9 mouse cellular contexts compared by ENCODE assay signal in the genomic region with DNA sequence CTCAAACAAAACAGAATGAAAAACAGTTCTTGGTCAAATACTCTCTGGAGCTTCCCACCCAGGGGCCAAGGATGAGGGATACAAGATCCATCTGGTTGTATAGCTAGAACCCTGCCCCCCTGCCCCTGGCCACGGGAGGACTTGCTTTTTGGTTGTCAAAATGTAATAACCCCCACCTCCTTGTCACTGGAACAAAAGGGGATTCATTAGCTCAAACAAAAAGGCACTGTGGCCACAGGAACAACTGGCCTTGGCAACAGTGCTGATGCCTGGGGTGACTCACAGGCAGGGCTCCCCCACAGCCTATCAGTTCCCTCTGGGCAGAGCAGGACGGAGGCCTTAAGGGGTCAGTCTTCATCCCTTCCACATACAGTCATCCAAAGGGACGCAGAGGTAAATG. TPM values are rescaled to one million over a fixed set of nuclear protein-coding genes. Genes with fewer than 3 reads are reported as not detected.
DNase-seq lines count a peak whose midpoint lies in the region; ATAC-seq and TF ChIP-seq lines count a peak whose summit lies in the region.
"Had no signal": no experiment of that assay in that cellular context is flagged by ENCODE, and none has a peak within 500 bp of the region (broad histone marks: within the 10 kb centered on the region; RNA-seq: fewer than 3 reads in every experiment).

No protein-coding gene starts in this region.

- no peak for TF ChIP-seq CTCF in bone marrow macrophage, adult 2 months (IDR thresholded peaks at IDR 0.05; ENCODE audit: low read depth, low read length)
- no peak for TF ChIP-seq CTCF in olfactory bulb, adult 2 months (IDR thresholded peaks at IDR 0.05; ENCODE audit: insufficient read depth, low read depth, low read length)

- H3K27me3 ChIP-seq in hindbrain, embryonic 12.5 days = no peaks in the 10 kb centered on the region
- no peaks in the 10 kb centered on the region for H3K27me3 ChIP-seq in hindbrain, embryonic 13.5 days
- no peaks in the 10 kb centered on the region for H3K27me3 ChIP-seq in heart, embryonic 16.5 days (ENCODE audit: control insufficient read depth, insufficient read depth, low read length)
- no peaks in the 10 kb centered on the region for H3K27me3 ChIP-seq in forebrain, embryonic 14.5 days (replicated peaks; ENCODE audit: control insufficient read depth, insufficient read depth, low read length)
- H3K27me3 ChIP-seq: lung, embryonic 15.5 days had no signal

- no peaks in the 10 kb centered on the region for H3K9me3 ChIP-seq in hindbrain, embryonic 12.5 days (replicated peaks)
- H3K9me3 ChIP-seq in hindbrain, embryonic 13.5 days = no peaks in the 10 kb centered on the region
- peaks cover 3% of the 10 kb centered on the region; the same call in 1 of the 2 replicates for H3K9me3 ChIP-seq in heart, embryonic 16.5 days (replicated peaks; ENCODE audit: control insufficient read depth, low read length)
- H3K9me3 ChIP-seq in forebrain, embryonic 14.5 days (replicated peaks; ENCODE audit: control insufficient read depth, low read length) = no peaks in the 10 kb centered on the region
- H3K9me3 ChIP-seq: lung, embryonic 15.5 days had no signal

- 21% methylated on average over 3 of the region's 3 CpGs for WGBS in hindbrain, embryonic 12.5 days
- WGBS in hindbrain, embryonic 13.5 days = 20% methylated on average over 3 of the region's 3 CpGs
- WGBS in heart, embryonic 16.5 days = 45% methylated on average over 3 of the region's 3 CpGs
- 42% methylated on average over 3 of the region's 3 CpGs for WGBS in olfactory bulb, adult 2 months
- 28% methylated on average over 3 of the region's 3 CpGs for WGBS in forebrain, embryonic 14.5 days

- no peak overlapping the region for H3K4me3 ChIP-seq in hindbrain, embryonic 12.5 days
- no peak overlapping the region for H3K4me3 ChIP-seq in hindbrain, embryonic 13.5 days
- no peak overlapping the region for H3K4me3 ChIP-seq in bone marrow macrophage, adult 2 months (ENCODE audit: insufficient read depth, low read length)
- no peak overlapping the region for H3K4me3 ChIP-seq in heart, embryonic 16.5 days (ENCODE audit: low read length)
- H3K4me3 ChIP-seq in olfactory bulb, adult 2 months (ENCODE audit: insufficient read depth, low read depth, low read length) = no peak overlapping the region
- H3K4me3 ChIP-seq in forebrain, embryonic 14.5 days (ENCODE audit: low read depth, low read length) = no peak overlapping the region
- H3K4me3 ChIP-seq: lung, embryonic 15.5 days had no signal

- ATAC-seq in hindbrain, embryonic 12.5 days (ENCODE audit: low FRiP score) = peak; percentile 60; the same call in 1 of the 2 replicates
- ATAC-seq in hindbrain, embryonic 13.5 days (ENCODE audit: low FRiP score) = no peak; the same call in 1 of the 2 replicates
- peak; percentile 42; the same call in 1 of the 2 replicates for ATAC-seq in heart, embryonic 16.5 days (replicated peaks; ENCODE audit: extremely low read depth, insufficient read depth, low FRiP score)
- ATAC-seq in forebrain, embryonic 14.5 days = no peak

- no peak for TF ChIP-seq POLR2A in bone marrow macrophage, adult 2 months (IDR thresholded peaks at IDR 0.05; ENCODE audit: borderline replicate concordance, low read depth, low read length)
- TF ChIP-seq POLR2A in olfactory bulb, adult 2 months (IDR thresholded peaks at IDR 0.05; ENCODE audit: insufficient read depth, low read depth, low read length) = no peak

- no peaks in the 10 kb centered on the region for H3K36me3 ChIP-seq in hindbrain, embryonic 12.5 days
- no peaks in the 10 kb centered on the region for H3K36me3 ChIP-seq in hindbrain, embryonic 13.5 days
- no peaks in the 10 kb centered on the region for H3K36me3 ChIP-seq in heart, embryonic 16.5 days (ENCODE audit: control insufficient read depth, insufficient read depth)
- H3K36me3 ChIP-seq in forebrain, embryonic 14.5 days (ENCODE audit: control insufficient read depth, insufficient read depth, low read length) = no peaks in the 10 kb centered on the region
- H3K36me3 ChIP-seq: lung, embryonic 15.5 days had no signal

- no peak overlapping the region for H3K9ac ChIP-seq in hindbrain, embryonic 12.5 days
- no peak overlapping the region for H3K9ac ChIP-seq in hindbrain, embryonic 13.5 days
- no peak overlapping the region for H3K9ac ChIP-seq in heart, embryonic 16.5 days (ENCODE audit: low read length)
- no peak overlapping the region for H3K9ac ChIP-seq in forebrain, embryonic 14.5 days (ENCODE audit: low read length)
- H3K9ac ChIP-seq: lung, embryonic 15.5 days had no signal

- no peak overlapping the region for H3K4me2 ChIP-seq in hindbrain, embryonic 12.5 days (replicated peaks)
- no peak overlapping the region for H3K4me2 ChIP-seq in hindbrain, embryonic 13.5 days
- H3K4me2 ChIP-seq in heart, embryonic 16.5 days (ENCODE audit: low read depth, low read length) = no peak overlapping the region
- no peak overlapping the region for H3K4me2 ChIP-seq in forebrain, embryonic 14.5 days (ENCODE audit: low read length)
- H3K4me2 ChIP-seq: lung, embryonic 15.5 days had no signal

- no peaks in the 10 kb centered on the region for H3K4me1 ChIP-seq in hindbrain, embryonic 12.5 days
- H3K4me1 ChIP-seq in hindbrain, embryonic 13.5 days (replicated peaks) = peaks cover 9% of the 10 kb centered on the region; the same call in 1 of the 2 replicates
- H3K4me1 ChIP-seq in bone marrow macrophage, adult 2 months (ENCODE audit: control insufficient read depth, insufficient read depth, low read length) = peaks cover 4% of the 10 kb centered on the region
- H3K4me1 ChIP-seq in heart, embryonic 16.5 days (ENCODE audit: control insufficient read depth, insufficient read depth, low read length) = peaks cover 4% of the 10 kb centered on the region
- no peaks in the 10 kb centered on the region for H3K4me1 ChIP-seq in olfactory bulb, adult 2 months (ENCODE audit: control insufficient read depth, insufficient read depth, low read length)
- H3K4me1 ChIP-seq in forebrain, embryonic 14.5 days (ENCODE audit: control insufficient read depth, insufficient read depth, low read length) = no peaks in the 10 kb centered on the region

- peak; percentile 92 for DNase-seq in 3T3-L1 (ENCODE audit: low read depth, low spot score)
- no peak for DNase-seq in forebrain, embryonic 14.5 days (ENCODE audit: low spot score)
- DNase-seq in yolk sac, embryonic 10.5 days (ENCODE audit: low spot score) = no peak

- no peak overlapping the region; the same call in 1 of the 2 replicates for H3K27ac ChIP-seq in hindbrain, embryonic 12.5 days
- no peak overlapping the region for H3K27ac ChIP-seq in hindbrain, embryonic 13.5 days
- 0 out of 2 replicates have a peak overlapping the region, but pooled peaks have one; percentile 15 for H3K27ac ChIP-seq in bone marrow macrophage, adult 2 months (ENCODE audit: insufficient read depth, low read depth, low read length)
- H3K27ac ChIP-seq in heart, embryonic 16.5 days (ENCODE audit: low read length) = peak overlapping the region; percentile 74
- H3K27ac ChIP-seq in olfactory bulb, adult 2 months (ENCODE audit: insufficient read depth, low read depth, low read length) = peak overlapping the region; percentile 47; the same call in 1 of the 2 replicates
- H3K27ac ChIP-seq in forebrain, embryonic 14.5 days (ENCODE audit: low read depth, low read length) = no peak overlapping the region

RNA-seq across cellular contexts. Expression of gene 4931406P16Rik, which starts 6.6 kb away (rescaled TPM):
- polyA plus RNA-seq in hindbrain, embryonic 12.5 days (2016; fragmentation: Nextera tagmentation; extraction: Ambion mirVana) = 34.3 and 35.8 TPM in 2 replicates
- polyA plus RNA-seq in hindbrain, embryonic 13.5 days (2015; fragmentation: Nextera tagmentation; extraction: Ambion mirVana) = 32.1 and 34.4 TPM in 2 replicates
- 16.7 and 18.4 TPM in 2 replicates for polyA plus RNA-seq in bone marrow macrophage, adult 2 months (2012; ENCODE audit: insufficient read depth, insufficient read length, missing spikeins)
- 24.8 and 28.4 TPM in 2 replicates for polyA plus RNA-seq in heart, embryonic 16.5 days (2015; fragmentation: Nextera tagmentation; extraction: Ambion mirVana)
- polyA plus RNA-seq in olfactory bulb, adult 2 months (2012; ENCODE audit: insufficient read depth, insufficient read length, low replicate concordance, missing spikeins) = not detected in 2 replicates
- 25.3 and 31.2 TPM in 2 replicates for polyA plus RNA-seq in forebrain, embryonic 14.5 days (2014; fragmentation: Nextera tagmentation; extraction: Ambion mirVana)

Comparison
In these comparisons a context has a peak if more than half of its experiments do, and no peak if none do; other contexts are left out.
1. ATAC-seq: peak in hindbrain, embryonic 12.5 days (single experiment) and heart, embryonic 16.5 days (single experiment); none in hindbrain, embryonic 13.5 days (single experiment) and forebrain, embryonic 14.5 days (single experiment).
2. H3K27ac ChIP-seq: peak in bone marrow macrophage, adult 2 months (single experiment), heart, embryonic 16.5 days (single experiment) and olfactory bulb, adult 2 months (single experiment); none in hindbrain, embryonic 12.5 days (single experiment), hindbrain, embryonic 13.5 days (single experiment) and forebrain, embryonic 14.5 days (single experiment).
3. RNA of gene 4931406P16Rik, which starts 6.6 kb away (polyA plus RNA-seq): 34.3 to 35.8 TPM in hindbrain, embryonic 12.5 days, 32.1 to 34.4 TPM in hindbrain, embryonic 13.5 days, 25.3 to 31.2 TPM in forebrain, embryonic 14.5 days, 24.8 to 28.4 TPM in heart, embryonic 16.5 days and 16.7 to 18.4 TPM in bone marrow macrophage, adult 2 months; not detected in olfactory bulb, adult 2 months; every median in the first group is over 10 times any median in the second.